Mouse (Mus musculus) embryonic facial prominence, embryonic 14.5 days (tissue): ENCODE results near the gene Kctd12b. TPM values are rescaled to one million over a fixed set of nuclear protein-coding genes. Genes with fewer than 3 reads are reported as not detected.

ENCODE experiments used
- ATAC-seq: fragments of 200-750 bp; cut with Nextera tagmentation; 2 replicates; pipeline ENCODE4 v1.8.0; 2017; ENCODE audit warnings: low read depth, moderate number of reproducible peaks, moderate TSS enrichment
- DNase-seq: peaks from one replicate; pipeline ENCODE4 v3.0.0-alpha.2; 2015; ENCODE audit warnings: low spot score
- H3K27ac ChIP-seq: fragments of 300-500 bp; sonication (generic); replicated peaks from 2 replicates; pipeline ENCODE4 v1.5.1; 2014; ENCODE audit warnings: low read depth, mild to moderate bottlenecking, low read length, moderate library complexity
- H3K27me3 ChIP-seq: fragments of 300-500 bp; sonication (generic); replicated peaks from 2 replicates; pipeline ENCODE4 v1.6.1; 2014; ENCODE audit warnings: low read length; ENCODE audit not compliant: control insufficient read depth, insufficient read depth
- H3K36me3 ChIP-seq: fragments of 300-500 bp; sonication (generic); 2 replicates; pipeline ENCODE4 v1.6.1; 2014; ENCODE audit warnings: low read length, mixed read lengths; ENCODE audit not compliant: control insufficient read depth, insufficient read depth
- H3K4me1 ChIP-seq: fragments of 300-500 bp; sonication (generic); 2 replicates; pipeline ENCODE4 v1.6.1; 2014; ENCODE audit warnings: antibody characterized with exemption, low read length; ENCODE audit not compliant: control insufficient read depth, insufficient read depth
- H3K4me2 ChIP-seq: fragments of 300-500 bp; sonication (generic); 2 replicates; pipeline ENCODE4 v1.6.1; 2014; ENCODE audit warnings: low read depth, mild to moderate bottlenecking, low read length, moderate library complexity, mixed read lengths
- H3K4me3 ChIP-seq: fragments of 300-500 bp; sonication (generic); 2 replicates; pipeline ENCODE4 v1.5.1; 2014; ENCODE audit warnings: low read depth, mild to moderate bottlenecking, low read length
- H3K9ac ChIP-seq: fragments of 300-500 bp; sonication (generic); 2 replicates; pipeline ENCODE4 v1.6.1; 2014; ENCODE audit warnings: low read depth, mild to moderate bottlenecking, low read length, moderate library complexity, mixed read lengths
- H3K9me3 ChIP-seq: fragments of 300-500 bp; sonication (generic); 2 replicates; pipeline ENCODE4 v1.6.1; 2016; ENCODE audit warnings: low read length; ENCODE audit not compliant: control insufficient read depth
- WGBS: fragments of 180-500 bp; shearing (Covaris S2); extraction: QIAGEN DNeasy Blood & Tissue Kit; methylation state at CpG from one replicate; pipeline ENCODE4 v1.1.7; 2014; 5-methylcytosine and 5-hydroxymethylcytosine counted together
- polyA plus RNA-seq: library from polyadenylated mRNA; unstranded; fragments of >200 nt; fragmentation: Nextera tagmentation; extraction: Ambion mirVana; gene quantifications from 2 replicates; pipeline ENCODE4 v1.2.1, GENCODE M21; 2014

Gene Kctd12b
- polyA plus RNA-seq, result 9.2 and 9.3 TPM in 2 replicates

GRCm38 (mm10) chrX:153695782-153696395 lies at the start of gene Kctd12b:
TSS of gene Kctd12b (minus strand) at chrX:153696391.
- H3K27me3 ChIP-seq, result no peaks in the 10 kb centered on the region
- no peaks in the 10 kb centered on the region for H3K9me3 ChIP-seq
- 21% methylated on average over 11 of the region's 11 CpGs for WGBS
- H3K36me3 ChIP-seq, result no peaks in the 10 kb centered on the region
- peak within 1 kb of the TSS; percentile 52 for H3K4me2 ChIP-seq
- H3K9ac ChIP-seq, result peak within 1 kb of the TSS; percentile 64
- peak; percentile 79 for ATAC-seq
- peak within 1 kb of the TSS; percentile 41 for H3K4me3 ChIP-seq
- peak within 1 kb of the TSS; percentile 80 for H3K27ac ChIP-seq
- H3K4me1 ChIP-seq, result 0 out of 2 replicates have a peak, but pooled peaks cover 6% of the 10 kb centered on the region
- peak; percentile 66 for DNase-seq

- H3K4me2 ChIP-seq, result no peak overlapping the region
- no peak overlapping the region for H3K4me3 ChIP-seq
- DNase-seq (no peak), ATAC-seq (0 out of 2 replicates have a peak, but pooled peaks have one; percentile 15)
- no peak overlapping the region for H3K9ac ChIP-seq
- no peaks in the 10 kb centered on the region for H3K9me3 ChIP-seq
- H3K4me1 ChIP-seq, result no peaks in the 10 kb centered on the region
- no peak overlapping the region for H3K27ac ChIP-seq
- WGBS, result 72% methylated on average over 3 of the region's 3 CpGs
- H3K36me3 ChIP-seq, result no peaks in the 10 kb centered on the region
- H3K27me3 ChIP-seq, result no peaks in the 10 kb centered on the region
These were observed 46.3 kb upstream of the Kctd12b start for GRCm38 (mm10) chrX:153742493-153742892.

GRCm38 (mm10) chrX:153735697-153736096 lies 39.5 kb upstream of the Kctd12b start:
- no peaks in the 10 kb centered on the region for H3K4me1 ChIP-seq
- no peak overlapping the region for H3K27ac ChIP-seq
- no peak overlapping the region for H3K4me3 ChIP-seq
- peaks cover 6% of the 10 kb centered on the region; the same call in 1 of the 2 replicates for H3K36me3 ChIP-seq
- H3K27me3 ChIP-seq, result no peaks in the 10 kb centered on the region
- H3K9me3 ChIP-seq, result no peaks in the 10 kb centered on the region
- no peak overlapping the region for H3K4me2 ChIP-seq
- no peak for ATAC-seq
- H3K9ac ChIP-seq, result no peak overlapping the region
- DNase-seq, result peak; percentile 8
- 67% methylated on average over 4 of the region's 4 CpGs for WGBS

- Histone ChIP-seq H3K36me3 (0 out of 2 replicates have a peak, but pooled peaks cover 4% of the 10 kb centered on the region), H3K27me3 (no peaks in the 10 kb centered on the region), H3K4me3 (peak overlapping the region; percentile 52), H3K27ac (0 out of 2 replicates have a peak overlapping the region, but pooled peaks have one; percentile 28), H3K4me1 (no peaks in the 10 kb centered on the region), H3K4me2 (peak overlapping the region; percentile 56), H3K9me3 (no peaks in the 10 kb centered on the region), H3K9ac (peak overlapping the region; percentile 51)
- peak; percentile 63 for DNase-seq
- no peak for ATAC-seq
- WGBS, result 23% methylated on average over 3 of the region's 3 CpGs
These were observed 28.2 kb upstream of the Kctd12b start for GRCm38 (mm10) chrX:153724400-153724799.

GRCm38 (mm10) chrX:153723110-153723916 lies 27.1 kb upstream of the Kctd12b start, which contains the start of gene Nbdy:
TSS of gene Nbdy (plus strand) at chrX:153723590.
- peak; percentile 96 for ATAC-seq
- 17% methylated on average over 28 of the region's 32 CpGs for WGBS
- peak; percentile 89 for DNase-seq
- Histone ChIP-seq H3K4me2 (peak within 1 kb of the TSS; percentile 56), H3K9ac (peak within 1 kb of the TSS; percentile 74), H3K27ac (peak within 1 kb of the TSS; percentile 87), H3K36me3 (0 out of 2 replicates have a peak, but pooled peaks cover 4% of the 10 kb centered on the region), H3K27me3 (no peaks in the 10 kb centered on the region), H3K4me1 (no peaks in the 10 kb centered on the region), H3K9me3 (no peaks in the 10 kb centered on the region), H3K4me3 (peak within 1 kb of the TSS; percentile 52)

- no peak for DNase-seq
- Histone ChIP-seq H3K9me3 (no peaks in the 10 kb centered on the region), H3K4me2 (no peak overlapping the region), H3K4me3 (no peak overlapping the region), H3K27ac (no peak overlapping the region), H3K27me3 (no peaks in the 10 kb centered on the region), H3K9ac (no peak overlapping the region), H3K4me1 (no peaks in the 10 kb centered on the region), H3K36me3 (no peaks in the 10 kb centered on the region)
- 23% methylated on average over 4 of the region's 4 CpGs for WGBS
- ATAC-seq, result no peak
These were observed 23.4 kb upstream of the Kctd12b start for GRCm38 (mm10) chrX:153719602-153720001.

- no peaks in the 10 kb centered on the region for H3K9me3 ChIP-seq
- H3K4me3 ChIP-seq, result no peak overlapping the region
- 86% methylated on average over 2 of the region's 2 CpGs for WGBS
- H3K27ac ChIP-seq, result no peak overlapping the region
- ATAC-seq (no peak), DNase-seq (no peak)
- no peaks in the 10 kb centered on the region for H3K27me3 ChIP-seq
- H3K4me2 ChIP-seq, result no peak overlapping the region
- no peak overlapping the region for H3K9ac ChIP-seq
- no peaks in the 10 kb centered on the region for H3K36me3 ChIP-seq
- no peaks in the 10 kb centered on the region for H3K4me1 ChIP-seq
These were observed 20.5 kb upstream of the Kctd12b start for GRCm38 (mm10) chrX:153716716-153717115.

- Histone ChIP-seq H3K27me3 (0 out of 2 replicates have a peak, but pooled peaks cover 4% of the 10 kb centered on the region), H3K4me3 (no peak overlapping the region), H3K4me2 (no peak overlapping the region), H3K27ac (no peak overlapping the region), H3K9me3 (no peaks in the 10 kb centered on the region), H3K4me1 (no peaks in the 10 kb centered on the region), H3K9ac (no peak overlapping the region), H3K36me3 (no peaks in the 10 kb centered on the region)
- 41% methylated on average over 4 of the region's 4 CpGs for WGBS
- ATAC-seq (no peak), DNase-seq (peak; percentile 23)
These were observed 11.5 kb upstream of the Kctd12b start for GRCm38 (mm10) chrX:153707735-153708134.
